Mouse (Mus musculus) liver, adult 2 months (tissue): ENCODE measurements at regions not wholly inside any gene's neighbourhood (a gene's known extent, or its start where the extent isn't known, plus 50 kb on each side); places are given as distances from the start of the nearest gene placed in this dataset.

Source experiments
- CTCF ChIP-seq: fragments of 200-500 bp; IDR thresholded peaks from 2 replicates; pipeline ENCODE4 v1.5.1; 2011; ENCODE audit warnings: low read depth, low read length, control low read depth
- POLR2A ChIP-seq: fragments of 200-500 bp; IDR thresholded peaks from 2 replicates; pipeline ENCODE4 v1.6.1; 2011; ENCODE audit warnings: low read length, control low read depth; ENCODE audit not compliant: insufficient read depth; ENCODE audit errors: extremely low read depth

- TF ChIP-seq POLR2A: no peak
- TF ChIP-seq CTCF: no peak
These were observed 285.5 kb downstream of the Gpd2 start for GRCm38 (mm10) chr2:57522983-57523382.
